Mouse (Mus musculus) cerebellum, postnatal 36 days (tissue): ENCODE data around the gene Ctsd.
"Not testable (repeated sequence)": the region's sequence is repeated elsewhere in the genome, so short reads cannot be mapped to it uniquely, and the experiment has no call there.

Experiments
- DNase-seq, 2 experiments: peaks; one replicate each; pipeline ENCODE4 v3.0.0; 2021 to 2022; ENCODE audit warnings: mixed read lengths in 2 of 2

Ctsd gene

DNA sequence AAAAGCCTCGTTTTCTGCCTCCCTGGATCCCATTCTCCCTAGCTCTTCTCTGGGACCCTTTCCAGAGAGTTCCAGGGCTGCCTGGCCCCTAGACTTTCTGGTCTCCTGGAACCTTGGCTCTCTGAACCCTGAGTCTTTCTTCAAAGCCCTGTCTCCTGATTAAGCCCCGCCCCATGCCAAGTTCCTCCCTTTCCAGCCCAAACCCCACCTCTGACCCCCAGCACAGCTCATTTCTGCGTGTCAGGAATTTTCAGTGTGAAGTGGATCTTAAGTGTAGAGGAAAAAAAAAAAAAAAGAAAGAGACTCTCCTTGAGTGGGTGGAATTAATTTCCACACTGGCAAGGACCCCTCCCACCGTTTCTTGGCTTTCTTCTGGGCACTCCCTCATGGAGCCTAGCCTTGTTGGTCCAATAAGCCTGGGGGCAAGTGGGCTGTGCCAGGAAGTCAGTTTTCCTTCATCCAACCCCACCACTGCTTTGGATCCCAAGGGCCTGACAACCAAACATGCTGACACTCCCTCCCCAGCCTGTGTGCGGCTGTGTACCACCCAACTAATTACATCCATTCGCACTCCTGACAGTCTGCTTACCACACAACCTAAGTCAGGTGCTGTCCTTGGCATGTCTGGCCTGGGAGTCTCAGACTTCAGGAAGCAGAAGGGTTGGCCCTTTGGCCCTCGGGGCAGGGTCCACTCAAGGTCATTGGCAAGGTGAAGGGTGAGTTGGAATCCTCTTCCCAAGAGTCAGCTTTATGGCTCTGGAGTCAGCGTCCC, 14.0 kb downstream of the Ctsd start, which contains the start of gene Ifitm10:
Gene Ifitm10 (minus strand): TSS at position 113 of the 772 bp plus-strand sequence.
- no peak for DNase-seq

DNA sequence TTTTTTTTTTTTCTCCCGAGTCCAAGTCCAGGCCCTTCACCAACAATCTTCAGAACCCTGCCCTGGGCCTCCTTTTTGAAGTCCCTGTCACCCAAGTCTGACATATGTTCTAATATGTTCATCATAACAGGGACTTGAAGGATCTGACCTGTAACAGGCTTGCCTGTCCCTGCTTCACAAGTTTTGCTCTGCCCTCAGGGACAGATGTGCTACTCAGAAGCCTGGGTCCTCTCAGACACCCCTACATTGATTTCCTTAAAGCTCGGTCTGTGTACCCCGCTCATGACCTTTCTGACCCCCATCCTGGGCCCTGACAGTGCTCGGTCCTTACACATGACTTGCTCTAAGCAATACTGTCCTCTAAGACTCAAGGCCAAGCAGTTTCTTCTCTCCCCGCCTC, 14.8 kb downstream of the Ctsd start:
- no peak for DNase-seq

DNA sequence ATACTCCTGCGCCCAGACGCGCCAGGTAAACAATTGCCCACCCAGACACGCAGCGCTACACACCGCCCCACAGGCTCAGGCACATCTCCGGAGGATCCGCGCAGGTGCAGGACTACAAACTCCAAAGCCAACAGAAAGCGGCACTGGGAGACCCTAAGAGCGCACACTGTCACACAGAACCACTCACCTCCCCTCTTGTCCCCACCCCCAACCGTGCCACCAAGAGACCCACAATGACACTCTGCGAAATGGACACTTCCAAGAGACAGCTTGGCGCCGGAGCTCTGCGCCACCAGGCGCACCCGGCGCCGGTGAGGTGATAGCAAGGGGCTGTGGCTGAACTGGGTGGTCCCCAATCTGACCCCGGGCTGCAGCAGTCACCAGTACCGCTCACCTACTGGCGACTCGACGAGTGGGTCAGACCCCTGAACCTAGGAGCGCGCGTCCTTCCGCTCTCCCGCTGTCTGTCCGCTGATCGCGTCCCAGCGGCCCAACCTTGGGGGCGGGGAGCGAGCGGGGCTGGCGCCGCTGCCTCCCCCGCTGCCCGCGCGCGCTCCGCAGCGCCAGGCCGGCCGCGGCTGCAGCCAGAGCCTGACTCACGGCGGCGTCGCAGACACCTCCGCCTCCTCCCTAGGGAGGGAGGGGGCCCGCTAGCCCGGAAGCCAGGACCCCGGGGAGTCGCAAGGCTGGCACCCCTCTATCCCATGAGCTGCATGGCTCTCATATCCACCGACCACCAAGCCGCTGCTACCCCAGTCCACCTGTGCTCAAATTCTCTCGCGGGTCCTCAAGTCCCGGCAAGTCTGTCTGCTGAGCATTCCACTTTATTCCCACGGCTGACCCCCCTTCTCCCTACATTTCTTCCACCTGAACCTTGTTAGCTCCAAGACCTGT, 15.8 kb downstream of the Ctsd start:
- peak; percentile 66 to 68 for DNase-seq

DNA sequence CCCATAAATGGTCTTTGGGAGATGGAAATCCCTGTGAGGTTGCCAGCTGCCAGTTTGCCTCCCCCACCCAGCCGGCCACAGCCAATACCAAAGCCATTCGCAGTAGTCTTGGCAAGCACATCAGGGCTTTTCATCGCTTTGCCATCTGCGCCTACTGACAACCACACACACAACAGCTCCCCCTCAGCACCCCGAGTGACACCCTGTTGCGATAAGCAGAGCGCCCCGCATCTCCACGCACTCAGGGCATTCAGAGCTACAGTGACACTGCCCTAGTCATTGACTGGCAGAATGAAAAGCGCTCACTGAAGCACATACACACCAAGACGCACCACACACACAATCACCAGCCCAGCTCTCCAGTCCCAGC, 16.5 kb downstream of the Ctsd start:
- DNase-seq, result peak in 1 of 2 experiments; percentile 64

- peak; percentile 37 to 48 for DNase-seq
Measured at GRCm38 (mm10) chr7:142370937-142371336, 16.9 kb downstream of the Ctsd start.

- DNase-seq, result peak; percentile 62 to 71
Measured at GRCm38 (mm10) chr7:142369820-142370219, 18.0 kb downstream of the Ctsd start.

- peak; percentile 88 to 90 for DNase-seq
Measured at GRCm38 (mm10) chr7:142368856-142369255, 19.0 kb downstream of the Ctsd start.

DNA sequence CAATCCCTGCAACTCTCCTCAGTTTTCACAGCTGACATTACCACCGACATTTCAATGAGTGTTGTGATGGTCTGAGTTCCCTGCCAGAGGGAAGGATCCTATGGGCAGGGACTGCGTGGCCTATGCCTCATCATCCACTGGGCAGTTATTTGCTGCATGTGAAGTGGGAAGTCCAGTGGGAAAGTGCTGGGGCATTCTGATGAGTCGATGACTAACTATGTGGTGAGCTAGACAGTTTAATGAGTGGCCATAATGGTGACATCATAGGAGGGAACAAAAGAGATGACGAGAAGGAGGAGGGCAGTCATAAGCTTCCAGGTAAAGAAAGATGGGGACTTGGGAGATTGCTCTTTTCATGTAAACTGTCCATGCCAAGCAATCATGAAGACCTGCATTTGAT, 24.7 kb downstream of the Ctsd start:
- DNase-seq, result no peak

DNA sequence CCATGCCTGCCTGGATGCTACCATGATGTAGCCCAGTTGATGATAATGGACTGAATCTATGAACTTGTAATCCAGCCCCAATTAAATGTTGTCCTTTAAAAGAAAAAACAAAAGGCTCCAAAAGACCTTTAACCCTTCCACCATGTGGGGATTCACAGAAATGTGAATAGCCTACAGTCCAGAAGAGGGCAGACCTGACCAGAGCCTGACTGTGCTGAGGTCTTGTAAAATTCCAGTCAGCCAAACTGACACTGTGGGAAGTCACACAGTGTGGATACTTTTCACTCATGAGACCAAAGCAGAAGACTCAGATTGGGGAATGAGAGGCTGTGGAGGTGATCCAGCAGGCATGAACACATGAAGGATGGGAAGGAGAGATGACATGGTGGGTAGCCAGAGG, 27.1 kb downstream of the Ctsd start:
- DNase-seq, result no peak

GRCm38 (mm10) chr7:142359129-142359528, 28.7 kb downstream of the Ctsd start:
- DNase-seq, result no peak

GRCm38 (mm10) chr7:142357566-142357965, 30.3 kb downstream of the Ctsd start:
- DNase-seq, result no peak

DNA sequence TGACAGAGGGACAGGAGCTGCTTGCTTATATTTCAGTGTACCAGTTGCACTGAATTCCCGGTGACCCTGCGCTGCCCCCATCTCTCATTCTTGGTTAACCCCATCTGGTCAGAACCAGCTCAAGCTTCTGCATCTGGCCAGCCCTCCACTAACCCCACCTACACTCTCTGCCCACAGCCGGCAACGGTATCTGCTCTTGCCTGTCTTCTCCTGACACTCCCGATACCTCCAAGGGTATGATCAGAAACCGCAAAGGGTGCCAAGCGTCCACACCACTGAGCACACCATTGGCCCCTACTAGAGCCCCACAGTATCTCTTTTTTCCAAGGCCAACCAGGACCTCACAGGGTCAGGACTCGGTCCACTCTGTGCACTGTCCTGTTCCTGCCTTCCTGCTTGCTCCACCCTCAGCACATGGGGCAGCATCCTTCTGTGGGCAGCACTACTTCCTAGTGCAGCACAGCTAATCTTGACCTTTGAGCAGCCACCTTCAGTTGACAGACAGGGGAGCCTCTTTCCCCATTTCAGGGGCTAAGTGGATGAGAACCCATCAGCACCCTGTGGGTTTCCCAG, 33.1 kb downstream of the Ctsd start:
- no peak for DNase-seq

DNA sequence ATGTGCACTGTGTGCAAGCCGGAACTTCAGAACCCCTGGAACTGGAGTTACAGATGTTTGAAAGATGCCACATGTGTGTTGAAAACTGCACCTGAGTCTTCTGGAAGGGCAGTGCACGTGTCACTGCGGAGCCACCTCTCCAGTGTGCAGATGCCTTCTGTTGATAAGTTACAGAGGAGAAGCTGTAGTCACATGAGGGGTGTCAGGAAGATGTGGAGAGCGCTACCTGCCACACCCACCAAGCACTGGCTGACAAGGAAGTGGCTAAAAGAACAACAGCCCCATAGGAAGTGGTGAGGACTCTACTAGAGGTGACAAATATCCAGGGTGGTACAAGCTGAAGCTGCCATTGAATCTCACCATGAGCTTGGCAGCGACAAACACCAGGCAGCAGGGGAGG, 34.0 kb downstream of the Ctsd start:
- DNase-seq, result no peak

DNA sequence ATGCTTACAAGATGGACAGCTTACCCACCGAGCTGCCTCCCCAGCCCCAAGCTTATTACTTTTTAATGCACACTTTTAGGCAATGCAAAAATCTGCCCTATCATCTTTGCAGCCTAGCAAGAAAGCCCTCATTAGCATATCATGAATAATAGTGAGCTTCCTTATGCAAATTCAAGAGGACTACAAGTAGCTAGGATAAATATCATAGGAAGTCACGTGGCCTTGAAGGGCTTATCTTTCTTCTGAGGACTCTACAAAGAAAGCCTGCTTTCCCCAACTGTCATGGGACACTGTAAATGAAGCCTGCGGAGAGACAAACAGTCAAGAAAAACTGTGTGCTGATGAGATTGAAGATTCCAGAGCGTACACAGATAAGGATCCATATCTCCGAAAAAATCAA, 36.3 kb downstream of the Ctsd start:
- no peak for DNase-seq

DNA sequence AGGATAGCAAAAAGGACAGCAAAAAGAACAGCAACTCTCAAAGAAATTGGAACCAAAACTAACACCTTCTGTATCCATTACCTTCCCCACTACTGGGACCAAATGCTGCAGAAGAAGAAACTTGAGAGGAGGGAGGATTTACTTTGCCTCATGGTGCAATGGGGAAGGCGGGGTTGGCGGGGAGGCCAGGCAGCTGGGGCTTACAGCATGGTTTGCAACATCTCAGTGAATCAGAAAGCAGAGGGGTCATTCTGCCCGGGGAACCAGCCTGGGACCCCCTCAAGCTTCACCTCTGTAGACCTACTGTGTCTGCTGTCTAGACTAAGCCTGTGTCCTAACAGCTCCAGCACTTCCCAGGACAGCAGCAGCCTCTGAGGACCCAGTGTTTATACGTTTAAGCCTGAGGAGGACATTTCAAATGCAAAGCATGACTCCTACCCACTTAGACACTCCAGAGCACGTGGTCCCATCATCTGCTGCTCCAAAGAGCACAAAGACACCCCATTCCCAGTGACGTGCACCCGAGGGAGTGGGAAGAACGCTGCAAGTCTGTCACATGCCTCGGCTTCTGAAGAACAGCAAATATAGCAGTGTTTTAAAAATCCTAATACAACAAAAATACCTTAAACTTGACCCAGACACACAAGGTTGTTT, 38.4 kb downstream of the Ctsd start:
- DNase-seq, result no peak

GRCm38 (mm10) chr7:142347542-142347941, 40.3 kb downstream of the Ctsd start:
- no peak for DNase-seq

DNA sequence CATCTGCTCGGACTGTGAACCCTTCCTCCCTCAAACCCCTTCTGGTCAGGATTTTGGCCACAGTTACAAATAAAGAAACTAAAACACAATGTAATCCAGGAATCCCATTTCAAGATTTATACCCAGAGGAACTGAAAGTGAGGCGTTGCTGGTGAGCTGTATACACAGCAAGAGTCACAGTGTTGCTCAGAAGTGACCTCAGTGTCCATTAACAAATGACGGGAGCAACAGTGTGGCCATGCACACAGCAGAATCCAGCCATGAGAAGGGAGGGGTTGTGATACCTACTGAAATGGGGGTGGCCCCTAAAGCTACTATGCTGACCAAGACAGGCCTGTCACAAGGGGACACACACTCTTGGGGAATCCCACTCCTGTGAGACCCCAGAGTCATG, 45.6 kb downstream of the Ctsd start:
- DNase-seq, result no peak

DNA sequence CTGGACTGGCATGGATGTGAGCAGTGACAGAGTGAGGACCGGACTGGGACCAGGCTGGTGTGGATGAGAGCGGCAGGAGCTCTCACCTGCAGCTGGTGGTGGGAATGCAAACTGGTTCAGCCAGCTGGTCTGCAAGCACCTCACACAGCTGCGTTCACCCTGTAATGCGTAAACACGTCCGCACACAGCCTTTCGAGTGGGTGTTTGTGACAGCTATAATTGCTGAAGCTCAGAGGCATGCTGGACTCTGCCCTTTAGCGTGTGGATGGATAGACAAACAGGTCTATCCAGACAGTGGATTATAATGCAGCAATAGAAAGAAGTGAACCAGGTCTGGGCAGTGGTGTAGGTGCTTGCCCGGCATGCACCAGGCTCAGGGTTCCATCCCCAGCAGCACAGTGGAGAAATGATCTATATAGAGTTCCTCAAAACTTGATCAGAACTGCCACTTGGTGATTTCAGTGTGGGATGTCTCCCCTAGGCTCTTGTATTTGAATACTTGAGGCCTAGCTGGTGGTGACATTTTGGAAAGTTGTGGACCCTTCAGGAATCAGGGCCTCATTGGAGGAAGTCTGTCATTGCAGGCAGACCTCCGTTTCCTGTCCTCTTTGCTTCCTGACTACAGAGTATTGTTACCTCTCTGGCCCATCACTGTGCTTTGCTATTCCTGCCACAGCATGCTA, 46.1 kb downstream of the Ctsd start:
- DNase-seq, result no peak

DNA sequence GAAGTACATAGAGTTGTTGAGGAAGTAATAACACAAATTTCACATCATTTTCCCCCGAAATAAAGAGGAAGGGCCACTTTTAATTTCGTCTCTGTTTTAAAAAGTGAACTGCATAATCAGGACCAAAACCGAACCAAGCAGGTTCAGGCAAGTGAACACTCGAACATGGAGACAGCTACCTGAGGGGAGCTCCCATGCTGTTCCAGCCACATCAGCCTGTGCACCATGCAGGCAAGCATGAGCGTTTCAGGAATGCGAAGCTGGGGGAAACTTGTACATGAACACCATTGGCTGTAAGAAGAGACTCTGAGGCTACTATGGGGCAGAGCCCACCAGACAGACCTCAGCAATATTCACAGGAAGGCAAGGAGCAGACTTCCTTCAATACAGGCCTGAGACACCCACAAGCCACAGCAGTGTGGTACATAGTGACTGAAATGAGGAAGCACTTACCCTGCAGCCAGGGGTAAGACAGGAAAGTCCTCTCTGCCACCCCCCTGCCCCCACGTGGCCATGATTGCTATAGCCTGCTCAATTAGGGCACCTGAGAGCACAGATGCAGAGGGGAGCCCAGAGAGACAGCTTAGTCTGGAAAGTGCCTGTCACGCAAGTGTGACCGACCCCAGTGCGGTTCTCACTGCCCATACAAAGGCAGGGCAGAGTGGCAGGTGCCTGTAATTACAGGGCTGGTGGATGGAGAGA, 47.4 kb downstream of the Ctsd start:
- DNase-seq, result no peak

DNA sequence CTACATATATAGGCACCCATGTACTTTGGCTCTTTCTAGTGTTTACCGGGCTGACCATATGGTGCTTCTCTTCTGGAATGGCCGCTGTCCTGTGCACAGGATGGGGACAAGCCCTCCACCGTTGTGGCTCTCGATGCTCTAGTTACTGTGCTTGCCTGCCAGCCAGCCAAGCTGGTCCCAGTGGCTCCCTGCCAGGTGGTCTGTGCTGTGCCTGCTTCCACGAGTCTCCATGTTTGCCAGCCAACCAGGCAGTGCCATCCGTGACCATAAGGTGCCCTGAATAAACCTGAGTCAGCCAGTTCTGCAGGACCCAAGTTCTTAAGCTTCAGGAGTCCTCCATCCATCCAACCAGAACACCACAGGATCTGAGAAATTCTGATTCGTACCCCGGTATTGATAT, 52.7 kb downstream of the Ctsd start:
- peak; percentile 78 to 89 for DNase-seq

GRCm38 (mm10) chr7:142334246-142334645, 53.6 kb downstream of the Ctsd start:
- DNase-seq, result peak; percentile 93 to 94

DNA sequence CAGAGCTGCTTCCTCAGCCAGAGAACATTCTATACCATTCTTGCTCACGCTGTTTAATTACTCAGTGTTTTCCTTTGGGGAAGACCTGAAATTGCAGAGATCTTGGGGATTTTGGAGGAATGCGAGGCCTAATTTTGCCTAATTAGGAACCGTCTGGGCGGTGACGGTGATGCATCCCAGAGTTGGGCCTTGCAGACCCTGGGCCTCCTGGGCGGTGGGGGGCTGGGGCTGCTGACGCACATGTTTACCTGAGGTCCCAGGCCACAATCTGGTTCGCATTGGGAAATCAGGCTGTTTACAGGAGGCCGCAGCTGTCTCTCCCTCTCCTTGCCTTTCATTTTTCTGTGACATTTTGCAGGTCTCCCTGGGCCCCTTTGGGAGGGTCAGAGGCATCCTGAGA, 55.1 kb downstream of the Ctsd start:
- not testable (repeated sequence) for DNase-seq
